Mouse (Mus musculus) erythroblast, embryonic 14.5 days (primary cell): ENCODE measurements around the gene Trpc4ap.

Experiments
- GATA1 ChIP-seq: IDR thresholded peaks from 2 replicates; pipeline ENCODE4 v1.6.1; 2012; ENCODE audit warnings: low read length, inconsistent platforms, mixed read lengths
- TAL1 ChIP-seq: IDR thresholded peaks from 3 replicates; pipeline ENCODE4 v1.6.1; 2012; ENCODE audit warnings: low read length, inconsistent platforms, mixed read lengths

- no peak for TF ChIP-seq GATA1
- TF ChIP-seq TAL1: no peak
These were observed 75.2 kb downstream of the Trpc4ap start for GRCm38 (mm10) chr2:155616971-155617370.
